Mouse (Mus musculus) small intestine, adult 2 months (tissue): Measurements from ENCODE around the gene A530016L24Rik. TPM values are rescaled to one million over a fixed set of nuclear protein-coding genes. Genes with fewer than 3 reads are reported as not detected.

Experiments
- H3K27ac ChIP-seq: fragments of 200-500 bp; 2 replicates; pipeline ENCODE4 v1.5.1; 2012; ENCODE audit warnings: low read depth, low read length, control low read depth, inconsistent platforms; ENCODE audit not compliant: insufficient read depth
- H3K27me3 ChIP-seq: fragments of 200-500 bp; 2 replicates; pipeline ENCODE4 v1.6.1; 2012; ENCODE audit warnings: mild to moderate bottlenecking, moderate library complexity, low read length, inconsistent platforms; ENCODE audit not compliant: control insufficient read depth, insufficient read depth
- H3K36me3 ChIP-seq: fragments of 200-500 bp; 2 replicates; pipeline ENCODE4 v1.6.1; 2012; ENCODE audit warnings: mild to moderate bottlenecking, low read length, control low read depth, inconsistent platforms; ENCODE audit not compliant: control insufficient read depth, insufficient read depth
- H3K4me1 ChIP-seq: fragments of 200-500 bp; 2 replicates; pipeline ENCODE4 v1.6.1; 2012; ENCODE audit warnings: low read length, inconsistent platforms, mixed read lengths; ENCODE audit not compliant: control insufficient read depth, insufficient read depth, insufficient read length
- H3K4me3 ChIP-seq: fragments of 200-500 bp; 2 replicates; pipeline ENCODE4 v1.5.1; 2012; ENCODE audit warnings: low read depth, mild to moderate bottlenecking, control low read depth, inconsistent platforms, low read length, moderate library complexity
- CTCF ChIP-seq: fragments of 200-500 bp; IDR thresholded peaks from 2 replicates; pipeline ENCODE4 v1.5.1; 2012; ENCODE audit warnings: low read depth, mild to moderate bottlenecking, control low read depth, inconsistent platforms, low read length, moderate library complexity, mixed read lengths; ENCODE audit not compliant: insufficient replicate concordance, insufficient read length; ENCODE audit errors: extremely low read depth
- POLR2A ChIP-seq: fragments of 200-500 bp; IDR thresholded peaks from 2 replicates; pipeline ENCODE4 v1.6.1; 2012; ENCODE audit warnings: low read depth, mild to moderate bottlenecking, control low read depth, inconsistent platforms, low read length, moderate library complexity
- WGBS: fragments of 180-500 bp; shearing (Covaris S2); methylation state at CpG from one replicate; pipeline ENCODE4 v1.1.7; 2018; 5-methylcytosine and 5-hydroxymethylcytosine counted together
- polyA plus RNA-seq: library from polyadenylated mRNA; depleted of rRNA; stranded (reverse); fragments of >200 nt; gene quantifications from 2 replicates; pipeline ENCODE4 v1.2.3, GENCODE M21; 2012

Gene A530016L24Rik
- polyA plus RNA-seq, 1 experiment = 0.06 TPM

DNA sequence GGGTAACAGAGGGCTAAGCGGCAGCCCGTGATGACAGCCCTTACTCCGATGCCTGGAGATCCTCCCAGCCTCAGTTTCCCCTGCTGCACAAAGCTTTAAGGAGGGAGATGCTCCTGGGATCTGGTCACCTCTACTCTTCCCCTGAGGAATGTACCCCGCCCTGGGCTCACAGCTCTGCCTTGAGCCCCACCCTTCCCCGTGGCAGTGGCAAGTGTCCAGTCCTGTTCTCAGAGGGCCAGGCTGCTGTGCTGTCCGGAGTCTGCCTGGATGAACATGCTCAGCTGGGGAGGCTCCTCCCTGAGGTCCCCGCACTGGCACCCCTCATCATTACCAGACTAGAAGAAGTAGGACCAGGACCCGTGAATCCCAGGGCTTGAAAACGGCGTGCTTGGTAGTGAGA, 21.9 kb upstream of the A530016L24Rik start:
- H3K4me3 ChIP-seq = peak overlapping the region; percentile 36
- WGBS = 72% methylated on average over 10 of the region's 10 CpGs
- H3K27ac ChIP-seq = peak overlapping the region; percentile 45
- H3K4me1 ChIP-seq = peaks cover 27% of the 10 kb centered on the region
- H3K27me3 ChIP-seq = no peaks in the 10 kb centered on the region
- no peaks in the 10 kb centered on the region for H3K36me3 ChIP-seq
- TF ChIP-seq POLR2A (no peak), CTCF (no peak)

DNA sequence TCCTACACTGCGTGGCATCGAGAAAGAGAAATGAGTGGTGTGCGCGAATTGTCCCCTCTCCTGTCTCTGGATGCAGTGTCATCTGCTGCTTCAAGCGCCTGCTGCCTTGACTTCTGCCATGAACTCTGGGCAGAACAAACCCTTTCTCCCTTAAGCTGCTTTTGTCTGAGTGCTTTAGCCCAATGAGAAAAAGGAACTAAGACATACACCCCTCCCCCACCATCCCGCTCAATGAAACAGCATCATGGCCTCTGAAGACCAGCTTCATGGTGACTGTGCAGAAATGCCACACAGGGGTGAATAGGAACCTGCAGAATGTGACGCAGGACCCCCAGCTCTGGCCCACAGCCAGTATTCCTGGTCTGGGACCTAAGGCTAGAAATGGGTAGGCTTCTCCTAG, 19.9 kb upstream of the A530016L24Rik start:
- H3K27ac ChIP-seq = no peak overlapping the region
- H3K27me3 ChIP-seq = no peaks in the 10 kb centered on the region
- no peaks in the 10 kb centered on the region for H3K36me3 ChIP-seq
- H3K4me3 ChIP-seq = no peak overlapping the region
- TF ChIP-seq POLR2A (no peak), CTCF (no peak)
- WGBS = 88% methylated on average over 7 of the region's 7 CpGs
- peaks cover 24% of the 10 kb centered on the region for H3K4me1 ChIP-seq

DNA sequence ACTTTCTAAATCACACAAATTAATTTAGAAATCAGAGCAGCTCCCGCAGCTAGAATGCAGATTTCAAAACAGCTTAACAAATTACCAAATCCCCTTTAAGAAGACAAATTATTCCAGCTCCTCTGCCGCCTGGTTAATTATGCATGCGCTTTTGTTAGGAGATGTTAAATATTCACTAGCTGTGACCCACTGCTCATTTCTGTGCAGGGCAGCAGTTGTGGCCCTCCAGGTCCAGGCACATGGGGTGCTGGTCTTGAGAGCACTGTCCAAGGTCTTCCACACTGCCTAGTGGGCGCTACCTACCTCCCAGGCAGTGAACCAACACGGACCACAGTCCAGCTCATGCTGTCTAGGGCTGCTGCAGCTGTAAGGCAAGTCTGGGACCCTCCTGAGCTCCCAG, 19.0 kb upstream of the A530016L24Rik start:
- H3K27ac ChIP-seq = no peak overlapping the region
- no peaks in the 10 kb centered on the region for H3K27me3 ChIP-seq
- H3K4me1 ChIP-seq = peaks cover 17% of the 10 kb centered on the region
- H3K36me3 ChIP-seq = no peaks in the 10 kb centered on the region
- TF ChIP-seq CTCF (no peak), POLR2A (no peak)
- no peak overlapping the region for H3K4me3 ChIP-seq
- 77% methylated on average over 5 of the region's 5 CpGs for WGBS

DNA sequence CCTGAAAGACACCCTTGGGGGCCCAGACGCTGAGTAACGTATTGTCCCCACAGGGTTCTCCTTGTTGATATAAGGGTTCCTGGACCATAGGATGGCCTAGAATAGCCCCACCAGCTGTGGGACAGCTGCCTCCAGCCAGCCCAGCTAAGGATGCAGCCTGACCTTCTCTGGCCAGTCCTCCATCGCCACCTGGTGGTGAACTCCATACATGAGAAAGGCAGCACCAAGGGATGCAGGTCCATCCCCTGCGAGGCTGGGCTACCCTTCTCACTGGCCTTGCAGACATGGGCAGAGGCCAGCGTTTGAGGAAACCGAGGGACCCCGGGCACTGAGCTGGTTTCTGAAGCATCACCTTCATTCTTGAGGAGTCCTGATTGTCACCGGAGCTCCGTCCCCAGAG, 15.5 kb upstream of the A530016L24Rik start:
- 19% methylated on average over 9 of the region's 9 CpGs for WGBS
- H3K4me1 ChIP-seq = no peaks in the 10 kb centered on the region
- TF ChIP-seq POLR2A (no peak), CTCF (peak; percentile 91)
- no peaks in the 10 kb centered on the region for H3K36me3 ChIP-seq
- no peak overlapping the region for H3K27ac ChIP-seq
- no peaks in the 10 kb centered on the region for H3K27me3 ChIP-seq
- H3K4me3 ChIP-seq = no peak overlapping the region

DNA sequence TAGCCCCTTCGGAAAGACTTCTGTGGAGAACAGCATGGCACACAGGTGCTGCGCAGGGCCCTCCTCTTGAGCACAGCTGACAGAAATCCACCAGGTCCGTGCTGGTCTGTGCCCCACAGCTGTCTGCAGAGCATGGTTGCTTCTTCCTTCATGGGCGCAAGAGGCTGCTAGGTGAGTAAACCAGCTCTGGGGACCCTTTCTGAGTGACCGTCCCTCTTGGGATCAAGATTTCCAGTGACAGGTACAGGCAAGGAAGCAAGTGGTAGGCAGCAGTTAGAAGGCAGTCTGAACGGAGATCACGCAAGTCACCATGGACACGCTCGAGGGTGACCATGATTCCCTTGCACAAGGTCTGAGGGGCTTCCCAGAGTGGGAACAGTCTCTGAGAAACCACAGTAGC, 287 bp downstream of the A530016L24Rik start:
- H3K4me1 ChIP-seq = no peaks in the 10 kb centered on the region
- H3K27ac ChIP-seq = no peak overlapping the region
- H3K27me3 ChIP-seq = no peaks in the 10 kb centered on the region
- no peaks in the 10 kb centered on the region for H3K36me3 ChIP-seq
- 87% methylated on average over 9 of the region's 9 CpGs for WGBS
- H3K4me3 ChIP-seq = no peak overlapping the region
- TF ChIP-seq POLR2A (no peak), CTCF (no peak)

DNA sequence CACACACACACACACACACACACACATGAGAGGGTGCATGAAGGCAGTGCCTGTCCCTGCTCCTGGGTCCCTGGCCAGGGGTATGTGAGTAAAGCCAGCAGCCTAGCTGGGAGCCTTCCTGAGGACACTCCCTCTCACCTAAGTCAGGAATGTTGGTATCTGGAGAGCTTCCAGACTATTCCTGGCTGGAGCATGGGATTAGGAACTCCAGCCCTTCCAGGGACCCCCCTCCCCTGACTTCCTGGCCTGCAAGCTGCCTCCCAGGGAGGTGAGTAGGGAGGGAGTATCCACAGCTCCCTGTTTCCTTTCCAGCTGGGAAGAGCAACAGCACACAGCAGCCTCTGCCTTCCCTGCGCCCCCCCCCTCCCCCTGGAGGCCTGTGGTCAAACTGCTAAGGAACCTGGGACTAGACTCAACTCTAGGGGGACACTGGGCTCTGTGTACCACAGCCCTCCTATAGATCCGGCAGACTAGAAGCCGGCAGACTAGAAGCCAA, 1.2 kb downstream of the A530016L24Rik start:
- no peak for TF ChIP-seq POLR2A
- no peak for TF ChIP-seq CTCF
- Histone ChIP-seq H3K27ac (no peak overlapping the region), H3K4me1 (no peaks in the 10 kb centered on the region), H3K36me3 (no peaks in the 10 kb centered on the region), H3K27me3 (no peaks in the 10 kb centered on the region), H3K4me3 (no peak overlapping the region)
- 36% methylated on average over 3 of the region's 3 CpGs for WGBS

DNA sequence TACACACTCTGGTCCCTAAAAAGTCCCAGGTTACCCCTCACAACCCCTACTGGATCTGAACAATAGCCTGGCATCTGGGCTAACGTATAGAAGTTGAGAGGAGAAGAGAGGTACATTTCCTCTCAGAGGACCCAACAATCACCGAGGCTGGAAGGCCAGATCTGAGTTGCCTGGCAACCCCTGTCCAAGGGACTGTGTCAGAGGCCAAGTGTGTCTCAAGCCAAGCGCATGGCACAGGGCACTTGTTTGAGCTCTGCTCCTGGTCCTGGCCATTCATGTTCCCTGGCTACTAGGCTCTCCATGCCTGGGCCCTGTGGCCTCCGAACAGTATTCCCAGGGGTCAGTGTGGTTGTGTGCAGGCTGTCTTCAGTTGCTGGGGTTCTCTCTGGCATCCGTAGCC, 6.9 kb downstream of the A530016L24Rik start:
- Histone ChIP-seq H3K4me1 (no peaks in the 10 kb centered on the region), H3K27me3 (no peaks in the 10 kb centered on the region), H3K36me3 (no peaks in the 10 kb centered on the region), H3K27ac (no peak overlapping the region), H3K4me3 (no peak overlapping the region)
- WGBS = 62% methylated on average over 5 of the region's 5 CpGs
- TF ChIP-seq CTCF = no peak
- TF ChIP-seq POLR2A = no peak

DNA sequence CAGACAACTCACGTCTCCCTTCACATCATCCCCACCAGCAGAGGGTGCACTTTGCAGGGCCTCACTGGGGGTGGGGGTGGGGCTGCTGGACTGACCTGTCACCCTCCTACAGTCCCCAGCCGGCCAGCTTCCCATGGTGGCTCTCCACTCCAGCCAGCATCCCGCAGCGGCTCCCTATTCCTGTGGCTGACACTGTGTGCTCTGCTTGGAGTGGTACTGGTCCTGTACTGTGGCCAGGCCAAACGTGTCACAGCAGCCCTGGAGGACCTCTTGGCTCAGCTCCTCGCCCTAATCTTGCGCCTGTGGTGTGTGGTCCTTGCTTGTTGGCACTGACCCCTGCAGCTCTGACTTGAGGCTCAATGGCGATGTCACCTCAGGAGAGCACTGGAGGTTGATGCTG, 8.5 kb downstream of the A530016L24Rik start:
- H3K27me3 ChIP-seq = no peaks in the 10 kb centered on the region
- TF ChIP-seq POLR2A (no peak), CTCF (no peak)
- H3K27ac ChIP-seq = no peak overlapping the region
- no peaks in the 10 kb centered on the region for H3K4me1 ChIP-seq
- H3K4me3 ChIP-seq = no peak overlapping the region
- H3K36me3 ChIP-seq = no peaks in the 10 kb centered on the region
- 70% methylated on average over 8 of the region's 8 CpGs for WGBS
